ENCODE assay signal across 9 mouse cellular contexts in genomic region chr5:75066715-75067114, GRCm38 (mm10). TPM values are rescaled to one million over a fixed set of nuclear protein-coding genes. Genes with fewer than 3 reads are reported as not detected.
DNase-seq lines count a peak whose midpoint lies in the region; ATAC-seq and TF ChIP-seq lines count a peak whose summit lies in the region.
"Had no signal": no experiment of that assay in that cellular context is flagged by ENCODE, and none has a peak within 500 bp of the region (broad histone marks: within the 10 kb centered on the region; RNA-seq: fewer than 3 reads in every experiment).

No protein-coding gene starts in this region.

- 6% methylated on average over 8 of the region's 10 CpGs for WGBS in heart, embryonic 13.5 days
- WGBS in intestine, embryonic 16.5 days = 3% methylated on average over 10 of the region's 10 CpGs
- 2% methylated on average over 10 of the region's 10 CpGs for WGBS in neural tube, embryonic 12.5 days

- H3K4me3 ChIP-seq in heart, embryonic 13.5 days = peak overlapping the region; percentile 57
- peak overlapping the region; percentile 8; the same call in 1 of the 2 replicates for H3K4me3 ChIP-seq in cortical plate, adult 2 months (ENCODE audit: insufficient read depth, low read length)
- H3K4me3 ChIP-seq in intestine, embryonic 16.5 days (ENCODE audit: low read length) = peak overlapping the region; percentile 51
- peak overlapping the region; percentile 41 for H3K4me3 ChIP-seq in neural tube, embryonic 12.5 days

- TF ChIP-seq CTCF in cortical plate, adult 2 months (IDR thresholded peaks at IDR 0.05; ENCODE audit: extremely low read depth, insufficient read depth, low read length) = no peak

- H3K36me3 ChIP-seq in heart, embryonic 13.5 days = no peaks in the 10 kb centered on the region
- no peaks in the 10 kb centered on the region for H3K36me3 ChIP-seq in intestine, embryonic 16.5 days (ENCODE audit: control insufficient read depth, insufficient read depth, low read length)
- H3K36me3 ChIP-seq in neural tube, embryonic 12.5 days = no peaks in the 10 kb centered on the region

- no peak for ATAC-seq in heart, embryonic 13.5 days (ENCODE audit: extremely low read depth, insufficient number of reproducible peaks, low FRiP score, low TSS enrichment)
- peak; percentile 46 for ATAC-seq in intestine, embryonic 16.5 days
- no peak for ATAC-seq in neural tube, embryonic 12.5 days (ENCODE audit: low FRiP score, low read depth)

- peaks cover 68% of the 10 kb centered on the region for H3K27me3 ChIP-seq in heart, embryonic 13.5 days (replicated peaks)
- peaks cover 37% of the 10 kb centered on the region for H3K27me3 ChIP-seq in intestine, embryonic 16.5 days (replicated peaks; ENCODE audit: control insufficient read depth, insufficient read depth, low read length)
- peaks cover 52% of the 10 kb centered on the region for H3K27me3 ChIP-seq in neural tube, embryonic 12.5 days (replicated peaks)

- no peaks in the 10 kb centered on the region for H3K9me3 ChIP-seq in heart, embryonic 13.5 days
- H3K9me3 ChIP-seq in intestine, embryonic 16.5 days (ENCODE audit: control insufficient read depth, low read length) = no peaks in the 10 kb centered on the region
- H3K9me3 ChIP-seq in neural tube, embryonic 12.5 days = no peaks in the 10 kb centered on the region

- DNase-seq in heart, postnatal 4 days = no peak
- DNase-seq in right cerebral cortex, adult 2 months (ENCODE audit: low spot score in 2 of 2) = no peak
- no peak for DNase-seq in cerebellum, postnatal 10 days
- no peak for DNase-seq in gastrocnemius, adult 18-20 months (ENCODE audit: low spot score)

- peak overlapping the region; percentile 62; the same call in 1 of the 2 replicates for H3K9ac ChIP-seq in heart, embryonic 13.5 days
- H3K9ac ChIP-seq in intestine, embryonic 16.5 days (ENCODE audit: low read depth, low read length) = peak overlapping the region; percentile 53; the same call in 1 of the 2 replicates
- H3K9ac ChIP-seq in neural tube, embryonic 12.5 days = no peak overlapping the region

- H3K4me2 ChIP-seq in heart, embryonic 13.5 days = peak overlapping the region; percentile 89
- H3K4me2 ChIP-seq in intestine, embryonic 16.5 days (ENCODE audit: low read depth, low read length) = peak overlapping the region; percentile 94
- H3K4me2 ChIP-seq in neural tube, embryonic 12.5 days (replicated peaks) = peak overlapping the region; percentile 84

- no peak overlapping the region for H3K27ac ChIP-seq in heart, embryonic 13.5 days (replicated peaks)
- no peak overlapping the region for H3K27ac ChIP-seq in cortical plate, adult 2 months (ENCODE audit: insufficient read depth, low read length)
- no peak overlapping the region for H3K27ac ChIP-seq in intestine, embryonic 16.5 days (ENCODE audit: low read length)
- H3K27ac ChIP-seq in neural tube, embryonic 12.5 days = no peak overlapping the region

- no peak for TF ChIP-seq POLR2A in cortical plate, adult 2 months (IDR thresholded peaks at IDR 0.05; ENCODE audit: extremely low read depth, insufficient read depth, low read length)

- peaks cover 23% of the 10 kb centered on the region for H3K4me1 ChIP-seq in heart, embryonic 13.5 days
- H3K4me1 ChIP-seq in cortical plate, adult 2 months (ENCODE audit: control insufficient read depth, insufficient read depth, low read length) = no peaks in the 10 kb centered on the region
- H3K4me1 ChIP-seq in intestine, embryonic 16.5 days (ENCODE audit: control insufficient read depth, insufficient read depth, low read length) = 0 out of 2 replicates have a peak, but pooled peaks cover 9% of the 10 kb centered on the region
- H3K4me1 ChIP-seq in neural tube, embryonic 12.5 days = peaks cover 26% of the 10 kb centered on the region

RNA-seq across cellular contexts. Expression of gene Gsx2, which starts 8.7 kb away (rescaled TPM):
- polyA plus RNA-seq in heart, embryonic 13.5 days (2015; fragmentation: Nextera tagmentation; extraction: Ambion mirVana) = not detected in 2 replicates
- total RNA-seq in heart, postnatal 4 days (2021) = not detected
- 0.15 TPM in 2 replicates for polyA plus RNA-seq in cortical plate, adult 2 months (2012; rRNA removed)
- not detected in 2 replicates for polyA plus RNA-seq in intestine, embryonic 16.5 days (2015; fragmentation: Nextera tagmentation; extraction: Ambion mirVana)
- polyA plus RNA-seq in neural tube, embryonic 12.5 days (2016; fragmentation: Nextera tagmentation; extraction: Ambion mirVana) = 9.4 and 12.2 TPM in 2 replicates
- not detected for total RNA-seq in gastrocnemius, adult 18-20 months (2021)
- total RNA-seq: MEL had no signal

RNA-seq across cellular contexts. Expression of gene Chic2, which starts 22.1 kb away (rescaled TPM):
- 18.6 and 24.8 TPM in 2 replicates for polyA plus RNA-seq in heart, embryonic 13.5 days (2015; fragmentation: Nextera tagmentation; extraction: Ambion mirVana)
- 10 to 100 TPM; 29.3 to 29.6 TPM for total RNA-seq in heart, postnatal 4 days (2021)
- 15.0 and 15.3 TPM in 2 replicates for polyA plus RNA-seq in cortical plate, adult 2 months (2012; rRNA removed)
- polyA plus RNA-seq in intestine, embryonic 16.5 days (2015; fragmentation: Nextera tagmentation; extraction: Ambion mirVana) = 15.9 and 20.2 TPM in 2 replicates
- polyA plus RNA-seq in neural tube, embryonic 12.5 days (2016; fragmentation: Nextera tagmentation; extraction: Ambion mirVana) = 53.6 and 57.4 TPM in 2 replicates
- 10 to 100 TPM; 10.3 to 12.3 TPM for total RNA-seq in gastrocnemius, adult 18-20 months (2021)
